Mouse (Mus musculus) G1E (cell line): ENCODE measurements around the gene Zmynd15. TPM values are rescaled to one million over a fixed set of nuclear protein-coding genes. Genes with fewer than 3 reads are reported as not detected.

Source experiments
- ATAC-seq: 2 replicates; pipeline ENCODE4 v1.8.0; 2016; ENCODE audit warnings: mild to moderate bottlenecking; ENCODE audit not compliant: insufficient number of reproducible peaks, poor library complexity, low FRiP score, severe bottlenecking; ENCODE audit errors: extremely low read depth
- DNase-seq: peaks from one replicate; pipeline ENCODE4 v3.0.0; 2012; ENCODE audit warnings: low spot score
- H3K27me3 ChIP-seq: 2 replicates; pipeline ENCODE4 v1.6.1; 2012; ENCODE audit warnings: mild to moderate bottlenecking, low read length, inconsistent platforms; ENCODE audit not compliant: insufficient read depth
- H3K36me3 ChIP-seq: replicated peaks from 2 replicates; pipeline ENCODE3; 2012; ENCODE audit warnings: mild to moderate bottlenecking, inconsistent platforms
- H3K4me1 ChIP-seq: 2 replicates; pipeline ENCODE4 v1.6.1; 2012; ENCODE audit warnings: low read depth, low read length, inconsistent platforms, mixed read lengths; ENCODE audit not compliant: insufficient read depth
- H3K4me3 ChIP-seq: 2 replicates; pipeline ENCODE4 v1.5.1; 2012; ENCODE audit warnings: low read depth, mild to moderate bottlenecking, inconsistent platforms, low read length, moderate library complexity, mixed read lengths
- H3K9me3 ChIP-seq: replicated peaks from 2 replicates; pipeline ENCODE4 v1.6.1; 2012; ENCODE audit warnings: inconsistent platforms
- CTCF ChIP-seq: IDR thresholded peaks from 2 replicates; pipeline ENCODE4 v1.5.1; 2012; ENCODE audit warnings: low read depth, low read length, inconsistent platforms, mixed read lengths
- GATA1 ChIP-seq: IDR thresholded peaks from 2 replicates; pipeline ENCODE4 v1.6.1; 2012; ENCODE audit warnings: borderline replicate concordance, low read length, inconsistent platforms, mixed read lengths
- GATA2 ChIP-seq: IDR thresholded peaks from 2 replicates; pipeline ENCODE4 v1.6.1; 2012; ENCODE audit warnings: low read depth, low read length, inconsistent platforms, borderline replicate concordance
- POLR2AphosphoS5 ChIP-seq: IDR thresholded peaks from 2 replicates; pipeline ENCODE4 v1.6.1; 2012; ENCODE audit warnings: low read depth, low read length, inconsistent platforms; ENCODE audit not compliant: insufficient replicate concordance
- TAL1 ChIP-seq: conservative IDR thresholded peaks from 2 replicates; pipeline ENCODE4 v1.6.1; 2012; ENCODE audit warnings: low read depth, low read length, inconsistent platforms, mixed read lengths
- polyA plus RNA-seq: library from polyadenylated mRNA; stranded (reverse); fragments of >175 nt; gene quantifications from 2 replicates; pipeline ENCODE4 v1.2.3, GENCODE M21; 2012
- total RNA-seq, 2 experiments: library from RNA; stranded (forward) in 1 of 2; stranded (reverse) in 1 of 2; fragments of 200-1000 nt in 1 of 2; fragments of >200 nt in 1 of 2; fragmentation: Nextera tagmentation in 1 of 2; gene quantifications; 2 replicates each; pipeline ENCODE4 v1.2.3; 2014 to 2017

Zmynd15 gene
- total and polyA plus RNA-seq, 3 experiments = 0.66 TPM; not detected in 2

DNA sequence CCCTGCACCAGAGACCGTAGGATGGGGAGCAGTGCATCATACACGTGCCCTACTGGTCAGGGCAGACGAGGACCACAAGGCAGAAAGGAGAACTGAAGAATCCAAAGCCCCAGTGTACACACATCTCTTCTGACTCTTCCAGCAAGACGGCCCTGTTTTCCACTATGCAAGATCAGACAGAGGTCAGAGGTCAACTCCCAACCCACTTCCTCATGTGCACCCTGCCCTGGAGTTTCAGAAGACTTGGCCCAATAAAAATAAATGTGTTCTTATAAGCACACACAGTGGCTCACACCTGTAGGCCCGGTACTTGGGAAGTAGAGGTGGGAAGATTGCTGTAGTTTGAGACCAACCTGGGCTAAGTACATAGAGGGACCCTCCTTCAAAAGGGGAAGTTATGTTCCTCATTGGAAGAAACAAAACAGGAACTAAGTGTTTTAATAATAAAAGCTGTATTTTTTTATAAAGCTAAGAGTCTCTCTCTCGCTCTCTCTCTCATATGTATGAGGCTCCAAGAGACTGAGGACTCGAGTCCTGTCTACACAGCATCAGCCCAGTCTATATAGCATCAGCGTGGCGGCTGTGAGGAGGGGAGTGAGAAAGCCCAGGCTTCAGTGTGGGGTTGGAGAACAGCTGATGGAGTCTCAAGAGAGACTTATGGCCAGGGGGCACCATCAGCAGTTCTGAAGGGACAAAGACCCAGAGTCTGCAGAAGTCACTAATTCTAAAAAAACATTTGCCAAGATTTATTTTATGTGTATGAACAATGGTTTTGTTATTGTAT, 5.8 kb upstream of the Zmynd15 start:
- DNase-seq = peak; percentile 45
- H3K9me3 ChIP-seq = no peaks in the 10 kb centered on the region
- peak overlapping the region; percentile 13; the same call in 1 of the 2 replicates for H3K4me3 ChIP-seq
- ATAC-seq = no peak
- no peak for TF ChIP-seq GATA2
- TF ChIP-seq GATA1 = no peak
- no peak for TF ChIP-seq CTCF
- TF ChIP-seq POLR2AphosphoS5 = no peak
- no peak for TF ChIP-seq TAL1
- H3K27me3 ChIP-seq = 0 out of 2 replicates have a peak, but pooled peaks cover 1% of the 10 kb centered on the region
- peaks cover 41% of the 10 kb centered on the region for H3K4me1 ChIP-seq
- H3K36me3 ChIP-seq = peaks cover 24% of the 10 kb centered on the region

- Histone ChIP-seq H3K4me3 (no peak within 1 kb of the TSS), H3K4me1 (peaks cover 6% of the 10 kb centered on the region), H3K9me3 (no peaks in the 10 kb centered on the region), H3K27me3 (peaks cover 25% of the 10 kb centered on the region; the same call in 1 of the 2 replicates), H3K36me3 (peaks cover 10% of the 10 kb centered on the region)
- DNase-seq = no peak
- TF ChIP-seq GATA2 (no peak), CTCF (no peak), POLR2AphosphoS5 (no peak)
- no peak for ATAC-seq
These were observed 418 bp downstream of the Zmynd15 start, which contains the start of gene Cxcl16 for GRCm38 (mm10) chr11:70459601-70460101. TSS of gene Cxcl16 (minus strand) at chr11:70459984.

- DNase-seq = no peak
- Histone ChIP-seq H3K4me3 (no peak overlapping the region), H3K27me3 (peaks cover 44% of the 10 kb centered on the region), H3K9me3 (no peaks in the 10 kb centered on the region), H3K4me1 (peaks cover 3% of the 10 kb centered on the region; the same call in 1 of the 2 replicates), H3K36me3 (no peaks in the 10 kb centered on the region)
- ATAC-seq = no peak
- no peak for TF ChIP-seq TAL1
- no peak for TF ChIP-seq CTCF
- no peak for TF ChIP-seq GATA2
- no peak for TF ChIP-seq GATA1
- no peak for TF ChIP-seq POLR2AphosphoS5
These were observed 4.7 kb downstream of the Zmynd15 start for GRCm38 (mm10) chr11:70463970-70464369.

DNA sequence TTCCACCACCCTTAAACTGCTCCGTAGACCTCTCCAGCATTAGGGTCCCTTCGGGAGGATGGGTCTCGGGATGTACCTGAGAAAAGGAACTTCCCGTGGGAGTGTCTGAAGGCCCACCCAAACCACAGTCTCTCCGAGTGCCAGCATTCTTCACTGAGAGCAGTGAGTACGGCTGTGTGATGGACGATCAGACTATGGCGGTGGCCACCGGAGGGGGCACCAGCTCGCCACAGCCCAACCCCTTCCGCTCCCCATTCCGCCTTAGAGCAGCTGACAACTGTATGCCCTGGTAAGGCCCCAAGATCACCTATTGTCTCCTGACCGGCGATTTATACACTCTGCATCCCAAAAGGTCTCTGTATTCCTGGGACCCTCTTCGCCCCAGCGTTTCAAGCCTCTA, 6.0 kb downstream of the Zmynd15 start:
- Histone ChIP-seq H3K36me3 (no peaks in the 10 kb centered on the region), H3K27me3 (peaks cover 41% of the 10 kb centered on the region), H3K9me3 (no peaks in the 10 kb centered on the region), H3K4me3 (no peak overlapping the region), H3K4me1 (no peaks in the 10 kb centered on the region)
- TF ChIP-seq GATA1 (no peak), TAL1 (no peak), POLR2AphosphoS5 (no peak), CTCF (no peak), GATA2 (no peak)
- ATAC-seq (no peak), DNase-seq (no peak)

DNA sequence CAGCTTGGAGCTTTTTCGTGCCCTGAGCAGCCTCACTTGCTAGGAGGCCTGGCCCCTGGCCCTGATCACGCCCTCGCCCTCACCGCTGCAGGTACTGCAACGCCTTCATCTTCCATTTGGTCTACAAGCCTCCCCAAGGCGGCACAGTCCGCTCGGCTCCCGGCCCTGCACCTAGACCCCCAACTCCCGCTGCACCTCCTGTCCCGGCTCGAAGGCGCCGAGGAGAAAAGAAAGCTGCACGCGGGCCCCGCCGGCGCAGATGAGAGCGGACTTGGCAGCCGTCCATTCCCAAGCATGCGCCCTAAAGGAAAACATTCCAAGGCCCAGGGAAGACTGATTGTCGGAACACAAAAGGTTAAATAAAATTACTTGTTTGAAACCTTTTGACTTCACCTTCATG, 6.6 kb downstream of the Zmynd15 start:
- Histone ChIP-seq H3K4me3 (no peak overlapping the region), H3K36me3 (no peaks in the 10 kb centered on the region), H3K27me3 (peaks cover 37% of the 10 kb centered on the region), H3K4me1 (no peaks in the 10 kb centered on the region), H3K9me3 (no peaks in the 10 kb centered on the region)
- no peak for DNase-seq
- ATAC-seq = no peak
- TF ChIP-seq CTCF (no peak), TAL1 (no peak), POLR2AphosphoS5 (no peak), GATA1 (no peak)

DNA sequence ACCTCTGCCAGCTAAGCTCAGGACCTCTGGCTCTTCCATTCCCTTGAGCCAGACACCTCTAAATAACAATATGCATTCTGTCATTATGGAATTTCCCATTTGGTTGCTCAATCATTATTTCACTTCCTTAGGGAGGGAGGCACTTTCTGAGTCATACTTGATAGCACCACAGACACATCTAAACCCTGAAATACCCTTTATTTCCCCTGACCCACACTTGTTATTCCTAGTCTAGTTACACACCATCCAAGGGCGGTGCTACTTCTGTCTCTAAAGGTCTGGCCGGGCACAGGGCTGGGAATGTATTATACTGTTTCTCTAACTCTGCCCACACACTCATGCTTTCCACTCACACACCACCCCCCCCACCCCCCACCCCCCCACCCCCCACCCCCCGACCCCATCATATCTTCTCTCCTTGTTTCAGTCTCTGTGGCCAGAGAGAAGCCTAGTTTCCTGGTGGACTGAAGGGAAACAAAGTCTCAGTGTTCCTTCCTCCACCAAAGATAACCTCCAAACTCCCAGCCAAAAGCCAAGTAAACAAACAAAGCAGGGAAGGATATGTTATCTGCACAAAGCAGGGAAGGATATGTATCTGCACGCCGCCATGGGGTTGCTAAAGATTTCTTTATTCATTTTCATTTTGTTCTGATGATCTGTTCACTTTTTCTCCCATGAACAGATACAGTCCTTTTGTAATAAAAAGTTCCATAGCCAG, 8.8 kb downstream of the Zmynd15 start:
- Histone ChIP-seq H3K36me3 (no peaks in the 10 kb centered on the region), H3K27me3 (peaks cover 31% of the 10 kb centered on the region), H3K4me3 (no peak overlapping the region), H3K4me1 (no peaks in the 10 kb centered on the region), H3K9me3 (no peaks in the 10 kb centered on the region)
- DNase-seq (no peak), ATAC-seq (no peak)
- no peak for TF ChIP-seq GATA2
- no peak for TF ChIP-seq TAL1
